Mouse (Mus musculus): ENCODE measurements around the gene Dgat2. TPM values are rescaled to one million over a fixed set of nuclear protein-coding genes. Genes with fewer than 3 reads are reported as not detected.
A peak's percentile ranks its signal among the peaks of the same experiment; 100 is the strongest.

The Dgat2 gene
- polyA plus RNA-seq, 1 experiment from 2014 or later = 103 TPM

- no peak for ATAC-seq (ENCODE audit: insufficient read depth, low FRiP score)
- peaks cover 33% of the 10 kb centered on the region for H3K4me1 ChIP-seq (ENCODE audit: control insufficient read depth, insufficient read depth, low read length)
Observed at GRCm38 (mm10) chr7:99128965-99129364, 53.6 kb downstream of the Dgat2 start.

GRCm38 (mm10) chr7:99128020-99128950 lies 54.2 kb downstream of the Dgat2 start:
- Histone ChIP-seq H3K4me3 (replicated peaks; ENCODE audit: low read length) (no peak overlapping the region), H3K27ac (ENCODE audit: low read length) (no peak overlapping the region), H3K27me3 (ENCODE audit: control insufficient read depth, insufficient read depth, low read length) (no peaks in the 10 kb centered on the region), H3K4me1 (ENCODE audit: control insufficient read depth, insufficient read depth, low read length) (peaks cover 32% of the 10 kb centered on the region), H3K36me3 (ENCODE audit: control insufficient read depth, insufficient read depth, low read length) (no peaks in the 10 kb centered on the region), H3K4me2 (ENCODE audit: low read depth, low read length) (no peak overlapping the region), H3K9ac (ENCODE audit: low read length) (no peak overlapping the region), H3K9me3 (replicated peaks; ENCODE audit: control insufficient read depth, low read length) (no peaks in the 10 kb centered on the region; the same call in 1 of the 2 replicates)
- 38% methylated on average over 10 of the region's 10 CpGs for WGBS
- ATAC-seq (ENCODE audit: insufficient read depth, low FRiP score) = peak; percentile 52

More at GRCm38 (mm10) chr7:99128965-99129364, 53.6 kb downstream of the Dgat2 start:
- H3K4me3 ChIP-seq (replicated peaks; ENCODE audit: low read length) = no peak overlapping the region
- H3K27ac ChIP-seq (ENCODE audit: low read length) = no peak overlapping the region
- H3K9ac ChIP-seq (ENCODE audit: low read length) = no peak overlapping the region
- WGBS = 90% methylated on average over 8 of the region's 8 CpGs
- H3K36me3 ChIP-seq (ENCODE audit: control insufficient read depth, insufficient read depth, low read length) = no peaks in the 10 kb centered on the region
- no peaks in the 10 kb centered on the region for H3K27me3 ChIP-seq (ENCODE audit: control insufficient read depth, insufficient read depth, low read length)
- no peak overlapping the region for H3K4me2 ChIP-seq (ENCODE audit: low read depth, low read length)
- no peaks in the 10 kb centered on the region; the same call in 1 of the 2 replicates for H3K9me3 ChIP-seq (replicated peaks; ENCODE audit: control insufficient read depth, low read length)

GRCm38 (mm10) chr7:99126057-99126456 lies 56.5 kb downstream of the Dgat2 start:
- H3K27ac ChIP-seq (ENCODE audit: low read length) = peak overlapping the region; percentile 38; the same call in 1 of the 2 replicates
- H3K36me3 ChIP-seq (ENCODE audit: control insufficient read depth, insufficient read depth, low read length) = no peaks in the 10 kb centered on the region
- no peak overlapping the region for H3K4me3 ChIP-seq (replicated peaks; ENCODE audit: low read length)
- peaks cover 24% of the 10 kb centered on the region for H3K4me1 ChIP-seq (ENCODE audit: control insufficient read depth, insufficient read depth, low read length)
- no peaks in the 10 kb centered on the region for H3K27me3 ChIP-seq (ENCODE audit: control insufficient read depth, insufficient read depth, low read length)
- no peak overlapping the region for H3K9ac ChIP-seq (ENCODE audit: low read length)
- ATAC-seq (ENCODE audit: insufficient read depth, low FRiP score) = no peak
- no peaks in the 10 kb centered on the region; the same call in 1 of the 2 replicates for H3K9me3 ChIP-seq (replicated peaks; ENCODE audit: control insufficient read depth, low read length)
- H3K4me2 ChIP-seq (ENCODE audit: low read depth, low read length) = no peak overlapping the region
- WGBS = 53% methylated on average over 8 of the region's 8 CpGs

- Histone ChIP-seq H3K9ac (ENCODE audit: low read length) (no peak overlapping the region), H3K27me3 (ENCODE audit: control insufficient read depth, insufficient read depth, low read length) (no peaks in the 10 kb centered on the region), H3K27ac (ENCODE audit: low read length) (no peak overlapping the region), H3K36me3 (ENCODE audit: control insufficient read depth, insufficient read depth, low read length) (no peaks in the 10 kb centered on the region), H3K4me3 (replicated peaks; ENCODE audit: low read length) (no peak overlapping the region), H3K9me3 (replicated peaks; ENCODE audit: control insufficient read depth, low read length) (no peaks in the 10 kb centered on the region; the same call in 1 of the 2 replicates), H3K4me1 (ENCODE audit: control insufficient read depth, insufficient read depth, low read length) (peaks cover 9% of the 10 kb centered on the region), H3K4me2 (ENCODE audit: low read depth, low read length) (no peak overlapping the region)
- no peak for ATAC-seq (ENCODE audit: insufficient read depth, low FRiP score)
- WGBS = 63% methylated on average over 5 of the region's 5 CpGs
Observed at GRCm38 (mm10) chr7:99122651-99123050, 59.9 kb downstream of the Dgat2 start.

GRCm38 (mm10) chr7:99120865-99121521 lies 61.5 kb downstream of the Dgat2 start:
- H3K4me2 ChIP-seq (ENCODE audit: low read depth, low read length) = no peak overlapping the region
- H3K4me3 ChIP-seq (replicated peaks; ENCODE audit: low read length) = no peak overlapping the region
- H3K9me3 ChIP-seq (replicated peaks; ENCODE audit: control insufficient read depth, low read length) = no peaks in the 10 kb centered on the region; the same call in 1 of the 2 replicates
- H3K9ac ChIP-seq (ENCODE audit: low read length) = no peak overlapping the region
- WGBS = 79% methylated on average over 5 of the region's 5 CpGs
- H3K27ac ChIP-seq (ENCODE audit: low read length) = no peak overlapping the region
- H3K4me1 ChIP-seq (ENCODE audit: control insufficient read depth, insufficient read depth, low read length) = 0 out of 2 replicates have a peak, but pooled peaks cover under 1% of the 10 kb centered on the region
- ATAC-seq (ENCODE audit: insufficient read depth, low FRiP score) = no peak
- no peaks in the 10 kb centered on the region for H3K27me3 ChIP-seq (ENCODE audit: control insufficient read depth, insufficient read depth, low read length)
- no peaks in the 10 kb centered on the region for H3K36me3 ChIP-seq (ENCODE audit: control insufficient read depth, insufficient read depth, low read length)

- no peak overlapping the region for H3K4me2 ChIP-seq (ENCODE audit: low read depth, low read length)
- no peak overlapping the region for H3K9ac ChIP-seq (ENCODE audit: low read length)
- ATAC-seq (ENCODE audit: insufficient read depth, low FRiP score) = no peak
- no peaks in the 10 kb centered on the region for H3K4me1 ChIP-seq (ENCODE audit: control insufficient read depth, insufficient read depth, low read length)
- H3K4me3 ChIP-seq (replicated peaks; ENCODE audit: low read length) = no peak overlapping the region
- no peak overlapping the region for H3K27ac ChIP-seq (ENCODE audit: low read length)
- H3K36me3 ChIP-seq (ENCODE audit: control insufficient read depth, insufficient read depth, low read length) = no peaks in the 10 kb centered on the region
- 66% methylated on average over 4 of the region's 4 CpGs for WGBS
- H3K27me3 ChIP-seq (ENCODE audit: control insufficient read depth, insufficient read depth, low read length) = no peaks in the 10 kb centered on the region
- H3K9me3 ChIP-seq (replicated peaks; ENCODE audit: control insufficient read depth, low read length) = no peaks in the 10 kb centered on the region; the same call in 1 of the 2 replicates
Observed at GRCm38 (mm10) chr7:99120082-99120481, 62.4 kb downstream of the Dgat2 start.

- Histone ChIP-seq H3K27me3 (ENCODE audit: control insufficient read depth, insufficient read depth, low read length) (no peaks in the 10 kb centered on the region), H3K9ac (ENCODE audit: low read length) (no peak overlapping the region), H3K36me3 (ENCODE audit: control insufficient read depth, insufficient read depth, low read length) (no peaks in the 10 kb centered on the region), H3K4me3 (replicated peaks; ENCODE audit: low read length) (no peak overlapping the region), H3K9me3 (replicated peaks; ENCODE audit: control insufficient read depth, low read length) (no peaks in the 10 kb centered on the region), H3K4me2 (ENCODE audit: low read depth, low read length) (no peak overlapping the region), H3K4me1 (ENCODE audit: control insufficient read depth, insufficient read depth, low read length) (no peaks in the 10 kb centered on the region), H3K27ac (ENCODE audit: low read length) (no peak overlapping the region)
- ATAC-seq (ENCODE audit: insufficient read depth, low FRiP score) = no peak
- 67% methylated on average over 3 of the region's 3 CpGs for WGBS
Observed at GRCm38 (mm10) chr7:99116781-99117180, 65.7 kb downstream of the Dgat2 start.

- no peak for ATAC-seq (ENCODE audit: insufficient read depth, low FRiP score)
- H3K4me2 ChIP-seq (ENCODE audit: low read depth, low read length) = no peak overlapping the region
- no peaks in the 10 kb centered on the region for H3K4me1 ChIP-seq (ENCODE audit: control insufficient read depth, insufficient read depth, low read length)
- no peak overlapping the region for H3K4me3 ChIP-seq (replicated peaks; ENCODE audit: low read length)
- WGBS = 76% methylated on average over 16 of the region's 16 CpGs
- H3K27me3 ChIP-seq (ENCODE audit: control insufficient read depth, insufficient read depth, low read length) = no peaks in the 10 kb centered on the region
- H3K36me3 ChIP-seq (ENCODE audit: control insufficient read depth, insufficient read depth, low read length) = no peaks in the 10 kb centered on the region
- H3K9ac ChIP-seq (ENCODE audit: low read length) = no peak overlapping the region
- no peaks in the 10 kb centered on the region for H3K9me3 ChIP-seq (replicated peaks; ENCODE audit: control insufficient read depth, low read length)
- no peak overlapping the region for H3K27ac ChIP-seq (ENCODE audit: low read length)
Observed at GRCm38 (mm10) chr7:99114006-99114726, 68.4 kb downstream of the Dgat2 start.
